Mouse (Mus musculus) bone marrow, adult 2 months (tissue): ENCODE measurements around the gene Card14.

ENCODE experiments used
- CTCF ChIP-seq: fragments of 200-500 bp; IDR thresholded peaks from 2 replicates; pipeline ENCODE4 v1.5.1; 2011; ENCODE audit warnings: low read length, control low read depth; ENCODE audit not compliant: control insufficient read depth, insufficient read depth
- POLR2A ChIP-seq: fragments of 200-500 bp; IDR thresholded peaks from 2 replicates; pipeline ENCODE4 v1.6.1; 2011; ENCODE audit warnings: low read depth, mild to moderate bottlenecking, control low read depth, low read length, borderline replicate concordance; ENCODE audit not compliant: control insufficient read depth

GRCm38 (mm10) chr11:119265811-119266210 is 41.8 kb upstream of the Card14 start:
- TF ChIP-seq CTCF (no peak), POLR2A (no peak)
